Mouse (Mus musculus): Measurements from ENCODE around the gene Tes3-ps. TPM values are rescaled to one million over a fixed set of nuclear protein-coding genes. Genes with fewer than 3 reads are reported as not detected.

The Tes3-ps gene
- total and polyA plus RNA-seq, 3 experiments = 0.31 to 0.68 TPM; not detected in 1

DNA sequence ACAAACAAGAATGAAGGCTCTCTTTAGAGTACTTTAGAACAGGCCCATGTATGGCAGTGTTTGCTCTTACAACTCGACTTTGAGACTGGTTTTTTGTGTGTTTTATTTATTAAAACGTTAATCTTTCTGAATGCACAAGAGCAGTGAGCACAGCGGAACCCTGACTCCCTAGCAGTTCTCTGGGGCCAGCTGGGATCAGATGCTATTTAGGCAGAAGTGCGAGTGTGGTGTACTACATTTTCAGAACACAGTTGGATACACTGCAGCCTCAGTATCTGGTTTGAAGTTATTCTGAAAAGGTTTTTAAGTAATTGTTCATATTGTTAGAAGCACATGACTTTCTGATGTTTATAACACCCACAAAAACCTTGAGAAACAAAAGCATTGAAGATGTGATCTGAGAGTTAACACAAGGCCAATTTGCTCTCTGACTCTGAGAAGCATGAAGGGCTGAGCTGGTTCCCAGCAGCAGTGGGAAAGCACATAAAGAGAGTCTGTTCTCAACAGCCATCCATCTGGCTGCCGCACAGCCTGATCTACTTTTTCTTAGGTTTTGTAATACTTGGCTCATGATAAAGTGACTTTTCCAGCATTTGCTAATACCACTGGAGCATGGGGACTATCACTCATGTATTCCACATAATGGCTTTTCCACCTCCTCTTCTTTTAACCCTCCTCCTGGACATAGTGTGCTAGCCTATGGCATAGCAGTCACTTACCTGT lies 32.3 kb upstream of the Tes3-ps start:
- H3K9me3 ChIP-seq (replicated peaks; ENCODE audit: insufficient read depth, low read length) = no peaks in the 10 kb centered on the region
- H3K36me3 ChIP-seq (ENCODE audit: control insufficient read depth in 1 of 2, insufficient read depth in 2 of 2, low read length in 2 of 2) = peaks cover 0 to 3% of the 10 kb centered on the region in 2 experiments; a peak in 2 of 4 replicates

DNA sequence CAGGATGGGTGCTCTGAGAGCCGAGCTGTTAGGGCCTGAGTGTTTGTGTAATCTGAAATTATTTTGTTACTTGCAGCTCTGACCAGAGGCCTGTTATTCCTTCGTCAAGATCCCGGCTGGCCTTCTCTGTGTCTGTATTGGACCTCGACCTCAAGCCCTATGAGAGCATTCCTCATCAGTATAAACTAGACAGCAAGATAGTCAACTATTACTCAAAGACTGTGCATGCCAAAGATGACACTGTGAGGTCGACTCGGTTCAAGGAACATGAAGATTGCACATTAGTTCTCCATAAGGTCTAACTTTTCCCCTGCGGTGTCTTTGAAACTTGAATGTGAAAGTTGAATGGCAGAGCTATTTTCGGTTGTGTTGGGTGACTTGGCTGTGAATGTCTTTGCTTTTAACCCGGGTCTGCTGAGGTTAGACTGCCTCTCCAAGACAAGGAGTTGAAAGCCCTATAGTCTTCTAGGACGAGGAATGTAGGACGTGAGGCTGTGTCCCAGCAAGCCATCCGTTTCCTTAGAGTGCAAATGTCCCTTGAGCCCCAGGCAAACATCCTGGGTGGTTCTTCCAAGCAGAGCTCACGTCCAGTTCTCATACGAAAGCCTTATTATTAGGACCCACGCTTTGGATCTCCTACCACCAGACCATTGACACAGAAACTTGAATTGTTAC lies 31.5 kb upstream of the Tes3-ps start:
- TF ChIP-seq RCOR1 (IDR thresholded peaks at IDR 0.05; ENCODE audit: low read depth, low read length) (no peak), POLR2A (IDR thresholded peaks at IDR 0.05; ENCODE audit: control insufficient read depth in 1 of 2, insufficient read depth in 1 of 2, low read depth in 1 of 2, low read length in 2 of 2, poor library complexity in 1 of 2) (no peak), POLR2AphosphoS2 (IDR thresholded peaks at IDR 0.05; ENCODE audit: low read length) (no peak), GATA1 (IDR thresholded peaks at IDR 0.05; ENCODE audit: low read depth, low read length) (no peak), ELF1 (IDR thresholded peaks at IDR 0.05; ENCODE audit: low read depth, low read length) (no peak), BHLHE40 (IDR thresholded peaks at IDR 0.05; ENCODE audit: borderline replicate concordance, low read depth, low read length) (no peak), CHD1 (IDR thresholded peaks at IDR 0.05; ENCODE audit: low read depth, low read length) (no peak), ZNF384 (IDR thresholded peaks at IDR 0.05; ENCODE audit: low read depth, low read length) (no peak), SMC3 (IDR thresholded peaks at IDR 0.05; ENCODE audit: low read depth, low read length) (no peak), TAL1 (IDR thresholded peaks at IDR 0.05; ENCODE audit: low read length) (no peak), TBP (IDR thresholded peaks at IDR 0.05; ENCODE audit: low read depth, low read length) (no peak), ZC3H11A (IDR thresholded peaks at IDR 0.05; ENCODE audit: low read depth, low read length) (no peak)
- Histone ChIP-seq H3K36me3 (ENCODE audit: control insufficient read depth in 1 of 2, insufficient read depth in 2 of 2, low read length in 2 of 2) (peaks cover 0 to 2% of the 10 kb centered on the region in 2 experiments; a peak in 2 of 4 replicates), H3K4me3 (ENCODE audit: control insufficient read depth in 1 of 2, insufficient read depth in 1 of 2, low read depth in 2 of 2, low read length in 2 of 2) (no peak overlapping the region), H3K27ac (ENCODE audit: control insufficient read depth, low read depth, low read length) (no peak overlapping the region), H3K9me3 (replicated peaks; ENCODE audit: insufficient read depth, low read length) (no peaks in the 10 kb centered on the region), H3K9ac (ENCODE audit: control insufficient read depth, low read depth, low read length, poor library complexity, severe bottlenecking) (no peak overlapping the region), H3K4me1 (ENCODE audit: control insufficient read depth in 1 of 2, insufficient read depth in 2 of 2, low read length in 2 of 2) (no peaks in the 10 kb centered on the region), H3K27me3 (ENCODE audit: control insufficient read depth in 1 of 2, insufficient read depth in 2 of 2, low read length in 2 of 2) (no peaks in the 10 kb centered on the region), H3K79me2 (ENCODE audit: control insufficient read depth, insufficient read depth, low read length, poor library complexity) (no peaks in the 10 kb centered on the region)
- no peak for DNase-seq (ENCODE audit: low read depth, low spot score)

More for the DNA sequence above, 32.3 kb upstream of the Tes3-ps start:
- Histone ChIP-seq H3K27ac (ENCODE audit: control insufficient read depth, low read depth, low read length) (no peak overlapping the region), H3K4me3 (ENCODE audit: control insufficient read depth in 1 of 2, insufficient read depth in 1 of 2, low read depth in 2 of 2, low read length in 2 of 2) (no peak overlapping the region), H3K27me3 (ENCODE audit: control insufficient read depth in 1 of 2, insufficient read depth in 2 of 2, low read length in 2 of 2) (no peaks in the 10 kb centered on the region), H3K4me1 (ENCODE audit: control insufficient read depth in 1 of 2, insufficient read depth in 2 of 2, low read length in 2 of 2) (no peaks in the 10 kb centered on the region), H3K79me2 (ENCODE audit: control insufficient read depth, insufficient read depth, low read length, poor library complexity) (no peaks in the 10 kb centered on the region), H3K9ac (ENCODE audit: control insufficient read depth, low read depth, low read length, poor library complexity, severe bottlenecking) (no peak overlapping the region)
- no peak for TF ChIP-seq USF1 (IDR thresholded peaks at IDR 0.05; ENCODE audit: low read depth, low read length)
- TF ChIP-seq CTCF (IDR thresholded peaks at IDR 0.05 in 2 of 3, conservative IDR thresholded peaks at IDR 0.05 in 1 of 3; ENCODE audit: control insufficient read depth in 1 of 3, insufficient read depth in 1 of 3, low read depth in 2 of 3, low read length in 3 of 3, poor library complexity in 1 of 3, severe bottlenecking in 1 of 3) = no peak
- TF ChIP-seq RCOR1 (IDR thresholded peaks at IDR 0.05; ENCODE audit: low read depth, low read length) = no peak
- DNase-seq (ENCODE audit: low read depth, low spot score) = no peak
